Mouse (Mus musculus) spleen, adult 18-20 months (tissue): ENCODE measurements around the gene Pafah1b3.

ENCODE experiments used
- DNase-seq, 2 experiments: peaks; one replicate each; pipeline ENCODE4 v3.0.0; 2022; ENCODE audit warnings: mixed read lengths in 2 of 2

The Pafah1b3 gene

GRCm38 (mm10) chr7:25281166-25281733 lies 16.5 kb downstream of the Pafah1b3 start:
- no peak for DNase-seq

- no peak for DNase-seq
These were observed 17.7 kb downstream of the Pafah1b3 start for GRCm38 (mm10) chr7:25279861-25280791.

- DNase-seq: peak; percentile 80 to 85
These were observed 18.5 kb downstream of the Pafah1b3 start for GRCm38 (mm10) chr7:25279076-25279860.

GRCm38 (mm10) chr7:25278341-25279075 lies 19.3 kb downstream of the Pafah1b3 start:
- peak; percentile 74 to 84 for DNase-seq

- DNase-seq: no peak
These were observed 19.8 kb downstream of the Pafah1b3 start for GRCm38 (mm10) chr7:25277998-25278340.

GRCm38 (mm10) chr7:25277405-25277804 lies 20.4 kb downstream of the Pafah1b3 start:
- DNase-seq: no peak

- DNase-seq: no peak
These were observed 22.1 kb downstream of the Pafah1b3 start for GRCm38 (mm10) chr7:25275555-25276298.

- DNase-seq: no peak
These were observed 22.8 kb downstream of the Pafah1b3 start for GRCm38 (mm10) chr7:25274996-25275395.

GRCm38 (mm10) chr7:25274571-25274970 lies 23.2 kb downstream of the Pafah1b3 start:
- no peak for DNase-seq

GRCm38 (mm10) chr7:25273259-25274241 lies 24.2 kb downstream of the Pafah1b3 start:
- DNase-seq: no peak

- DNase-seq: no peak
These were observed 25.1 kb downstream of the Pafah1b3 start for GRCm38 (mm10) chr7:25272445-25273258.

- no peak for DNase-seq
These were observed 25.9 kb downstream of the Pafah1b3 start for GRCm38 (mm10) chr7:25271651-25272444.

GRCm38 (mm10) chr7:25270652-25271633 lies 26.8 kb downstream of the Pafah1b3 start:
- DNase-seq: peak in 1 of 2 experiments; percentile 10

GRCm38 (mm10) chr7:25269545-25270271 lies 28.1 kb downstream of the Pafah1b3 start:
- peak; percentile 28 to 50 for DNase-seq

- peak in 1 of 2 experiments; percentile 30 for DNase-seq
These were observed 28.8 kb downstream of the Pafah1b3 start for GRCm38 (mm10) chr7:25269029-25269428.

- no peak for DNase-seq
These were observed 29.2 kb downstream of the Pafah1b3 start for GRCm38 (mm10) chr7:25268588-25268987.
